Mouse (Mus musculus) heart, adult 2 months (tissue): ENCODE results near the gene Obp2a.

Experiments used
- CTCF ChIP-seq: fragments of 200-600 bp; IDR thresholded peaks from 2 replicates; pipeline ENCODE4 v1.8.1; 2022; ENCODE audit warnings: antibody characterized with exemption, mild to moderate bottlenecking, moderate library complexity
- EP300 ChIP-seq: fragments of 200-500 bp; IDR thresholded peaks from 2 replicates; pipeline ENCODE4 v1.6.1; 2011; ENCODE audit warnings: low read depth, low read length, control low read depth; ENCODE audit not compliant: insufficient read depth
- POLR2A ChIP-seq: fragments of 200-500 bp; IDR thresholded peaks from 2 replicates; pipeline ENCODE4 v1.6.1; 2011; ENCODE audit warnings: mild to moderate bottlenecking, low read depth, low read length, control low read depth; ENCODE audit not compliant: insufficient read depth

DNA sequence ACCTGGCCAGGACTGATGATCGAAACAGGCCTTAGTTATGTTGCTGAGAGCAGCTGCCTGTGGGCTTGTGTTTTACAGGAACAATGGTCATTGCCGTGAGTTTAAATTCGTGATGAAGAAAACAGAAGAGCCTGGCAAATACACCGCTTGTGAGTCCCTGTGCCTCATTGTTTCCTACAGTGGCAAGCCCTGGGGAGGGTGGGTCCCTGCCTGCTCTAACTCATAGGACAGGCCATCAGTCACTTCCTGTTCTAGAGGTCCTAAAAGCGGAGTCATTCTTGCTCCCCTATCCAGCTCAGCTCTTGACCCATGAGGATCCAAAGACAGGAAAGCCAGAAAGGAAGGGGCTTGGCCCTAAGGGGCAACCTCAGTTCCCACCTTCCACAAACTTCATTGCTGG, 1.2 kb downstream of the Obp2a start:
- TF ChIP-seq EP300, result no peak
- no peak for TF ChIP-seq POLR2A
- no peak for TF ChIP-seq CTCF
